Mouse (Mus musculus): ENCODE data around the gene Akr1b3. TPM values are rescaled to one million over a fixed set of nuclear protein-coding genes. Genes with fewer than 3 reads are reported as not detected.

Akr1b3 gene
- polyA plus RNA-seq (2015; fragmentation: Nextera tagmentation; extraction: Ambion mirVana), result 69.4 and 72.9 TPM in 2 replicates

- H3K27ac ChIP-seq (ENCODE audit: low read depth, low read length), result no peak within 1 kb of the TSS
- peak; percentile 68 for TF ChIP-seq CTCF (IDR thresholded peaks at IDR 0.05; ENCODE audit: low read depth)
- WGBS, result under 1% methylated on average over 60 of the region's 60 CpGs
- peak within 1 kb of the TSS; percentile 71 for H3K9ac ChIP-seq (ENCODE audit: low read depth, low read length)
- 0 out of 2 replicates have a peak, but pooled peaks cover 3% of the 10 kb centered on the region for H3K36me3 ChIP-seq (ENCODE audit: control insufficient read depth, insufficient read depth)
- peak; percentile 97 for ATAC-seq
- no peaks in the 10 kb centered on the region for H3K9me3 ChIP-seq (ENCODE audit: control insufficient read depth)
- H3K4me2 ChIP-seq (replicated peaks; ENCODE audit: low read depth), result peak within 1 kb of the TSS; percentile 98
- peak within 1 kb of the TSS; percentile 73 for H3K4me3 ChIP-seq (ENCODE audit: low read depth, low read length)
- 0 out of 2 replicates have a peak, but pooled peaks cover 3% of the 10 kb centered on the region for H3K4me1 ChIP-seq (replicated peaks; ENCODE audit: control insufficient read depth, insufficient read depth, low read length)
- no peaks in the 10 kb centered on the region for H3K27me3 ChIP-seq (replicated peaks; ENCODE audit: control insufficient read depth, insufficient read depth, low read length)
These were observed at the start of gene Akr1b3 for GRCm38 (mm10) chr6:34316854-34317771. Gene Akr1b3 (minus strand): TSS chr6:34317478.

DNA sequence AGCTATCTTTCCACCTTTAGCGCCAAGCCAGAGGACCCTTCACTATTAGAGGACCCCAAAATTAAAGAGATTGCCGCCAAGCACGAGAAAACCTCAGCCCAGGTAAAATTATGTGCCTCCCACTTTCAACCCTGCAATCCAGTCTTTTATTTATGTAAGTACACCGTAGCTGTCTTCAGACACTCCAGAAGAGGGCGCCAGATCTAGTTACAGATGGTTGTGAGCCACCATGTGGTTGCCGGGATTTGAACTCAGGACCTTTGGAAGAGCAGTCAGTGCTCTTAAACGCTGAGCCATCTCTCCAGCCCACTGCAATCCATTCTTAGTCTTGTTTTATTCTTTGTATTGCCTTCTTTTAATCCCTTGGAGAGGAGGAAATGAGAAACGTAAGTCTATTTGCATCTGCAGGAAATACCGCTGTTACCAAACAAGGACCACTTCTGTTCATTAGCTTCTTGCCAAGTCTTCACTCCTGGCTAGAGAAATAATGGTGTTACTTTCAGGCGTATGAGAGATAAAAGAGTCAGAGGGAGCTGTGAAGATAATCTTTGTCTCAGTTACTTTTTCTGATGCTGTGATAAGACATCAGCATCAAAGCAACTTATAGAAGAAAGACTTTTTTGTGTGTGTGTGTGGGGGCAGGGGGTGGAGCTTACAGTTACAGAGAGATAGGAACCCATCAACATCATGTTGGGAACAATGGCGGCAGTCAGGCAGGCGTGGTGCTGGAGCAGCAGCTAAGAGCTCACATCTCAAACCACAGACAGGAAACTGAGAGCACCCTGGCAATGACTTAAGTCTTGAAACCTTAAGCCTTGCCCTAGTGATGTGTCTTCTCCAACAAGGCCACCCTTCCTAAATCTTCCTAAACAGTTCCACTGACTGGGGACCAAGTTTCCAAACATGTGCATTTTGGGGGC is 47.2 kb upstream of the Akr1b3 start:
- Histone ChIP-seq H3K4me1 (replicated peaks; ENCODE audit: control insufficient read depth, insufficient read depth, low read length) (no peaks in the 10 kb centered on the region), H3K9me3 (ENCODE audit: control insufficient read depth) (no peaks in the 10 kb centered on the region), H3K27ac (ENCODE audit: low read depth, low read length) (no peak overlapping the region), H3K4me3 (ENCODE audit: low read depth, low read length) (no peak overlapping the region), H3K27me3 (replicated peaks; ENCODE audit: control insufficient read depth, insufficient read depth, low read length) (no peaks in the 10 kb centered on the region), H3K4me2 (replicated peaks; ENCODE audit: low read depth) (no peak overlapping the region), H3K9ac (ENCODE audit: low read depth, low read length) (no peak overlapping the region), H3K36me3 (ENCODE audit: control insufficient read depth, insufficient read depth) (no peaks in the 10 kb centered on the region)
- peak; percentile 24; the same call in 1 of the 2 replicates for TF ChIP-seq CTCF (IDR thresholded peaks at IDR 0.05; ENCODE audit: low read depth)
- 81% methylated on average over 12 of the region's 12 CpGs for WGBS
- ATAC-seq, result no peak

GRCm38 (mm10) chr6:34355841-34356240 is 38.6 kb upstream of the Akr1b3 start:
- Histone ChIP-seq H3K27me3 (replicated peaks; ENCODE audit: control insufficient read depth, insufficient read depth, low read length) (no peaks in the 10 kb centered on the region), H3K4me3 (ENCODE audit: low read depth, low read length) (no peak overlapping the region), H3K4me1 (replicated peaks; ENCODE audit: control insufficient read depth, insufficient read depth, low read length) (no peaks in the 10 kb centered on the region), H3K27ac (ENCODE audit: low read depth, low read length) (no peak overlapping the region), H3K9me3 (ENCODE audit: control insufficient read depth) (no peaks in the 10 kb centered on the region), H3K9ac (ENCODE audit: low read depth, low read length) (no peak overlapping the region), H3K4me2 (replicated peaks; ENCODE audit: low read depth) (no peak overlapping the region), H3K36me3 (ENCODE audit: control insufficient read depth, insufficient read depth) (no peaks in the 10 kb centered on the region)
- ATAC-seq, result no peak
- WGBS, result 77% methylated on average over 9 of the region's 9 CpGs
- TF ChIP-seq CTCF (IDR thresholded peaks at IDR 0.05; ENCODE audit: low read depth), result no peak

GRCm38 (mm10) chr6:34355349-34355747 is 38.1 kb upstream of the Akr1b3 start:
- Histone ChIP-seq H3K4me3 (ENCODE audit: low read depth, low read length) (no peak overlapping the region), H3K4me1 (replicated peaks; ENCODE audit: control insufficient read depth, insufficient read depth, low read length) (no peaks in the 10 kb centered on the region), H3K27ac (ENCODE audit: low read depth, low read length) (no peak overlapping the region), H3K9me3 (ENCODE audit: control insufficient read depth) (no peaks in the 10 kb centered on the region), H3K27me3 (replicated peaks; ENCODE audit: control insufficient read depth, insufficient read depth, low read length) (no peaks in the 10 kb centered on the region), H3K9ac (ENCODE audit: low read depth, low read length) (no peak overlapping the region), H3K4me2 (replicated peaks; ENCODE audit: low read depth) (no peak overlapping the region), H3K36me3 (ENCODE audit: control insufficient read depth, insufficient read depth) (no peaks in the 10 kb centered on the region)
- peak; percentile 62 for TF ChIP-seq CTCF (IDR thresholded peaks at IDR 0.05; ENCODE audit: low read depth)
- WGBS, result 50% methylated on average over 6 of the region's 6 CpGs
- peak; percentile 41; the same call in 1 of the 2 replicates for ATAC-seq

- no peaks in the 10 kb centered on the region for H3K36me3 ChIP-seq (ENCODE audit: control insufficient read depth, insufficient read depth)
- WGBS, result 64% methylated on average over 8 of the region's 8 CpGs
- no peak for ATAC-seq
- H3K4me2 ChIP-seq (replicated peaks; ENCODE audit: low read depth), result peak overlapping the region; percentile 39
- H3K4me1 ChIP-seq (replicated peaks; ENCODE audit: control insufficient read depth, insufficient read depth, low read length), result no peaks in the 10 kb centered on the region
- H3K27me3 ChIP-seq (replicated peaks; ENCODE audit: control insufficient read depth, insufficient read depth, low read length), result no peaks in the 10 kb centered on the region
- H3K9ac ChIP-seq (ENCODE audit: low read depth, low read length), result no peak overlapping the region
- no peaks in the 10 kb centered on the region for H3K9me3 ChIP-seq (ENCODE audit: control insufficient read depth)
- TF ChIP-seq CTCF (IDR thresholded peaks at IDR 0.05; ENCODE audit: low read depth), result no peak
- no peak overlapping the region for H3K27ac ChIP-seq (ENCODE audit: low read depth, low read length)
- H3K4me3 ChIP-seq (ENCODE audit: low read depth, low read length), result no peak overlapping the region
These were observed 37.4 kb upstream of the Akr1b3 start for GRCm38 (mm10) chr6:34354354-34355348.
